Mouse (Mus musculus): Measurements from ENCODE around the gene Fam69b.

Gene Fam69b

DNA sequence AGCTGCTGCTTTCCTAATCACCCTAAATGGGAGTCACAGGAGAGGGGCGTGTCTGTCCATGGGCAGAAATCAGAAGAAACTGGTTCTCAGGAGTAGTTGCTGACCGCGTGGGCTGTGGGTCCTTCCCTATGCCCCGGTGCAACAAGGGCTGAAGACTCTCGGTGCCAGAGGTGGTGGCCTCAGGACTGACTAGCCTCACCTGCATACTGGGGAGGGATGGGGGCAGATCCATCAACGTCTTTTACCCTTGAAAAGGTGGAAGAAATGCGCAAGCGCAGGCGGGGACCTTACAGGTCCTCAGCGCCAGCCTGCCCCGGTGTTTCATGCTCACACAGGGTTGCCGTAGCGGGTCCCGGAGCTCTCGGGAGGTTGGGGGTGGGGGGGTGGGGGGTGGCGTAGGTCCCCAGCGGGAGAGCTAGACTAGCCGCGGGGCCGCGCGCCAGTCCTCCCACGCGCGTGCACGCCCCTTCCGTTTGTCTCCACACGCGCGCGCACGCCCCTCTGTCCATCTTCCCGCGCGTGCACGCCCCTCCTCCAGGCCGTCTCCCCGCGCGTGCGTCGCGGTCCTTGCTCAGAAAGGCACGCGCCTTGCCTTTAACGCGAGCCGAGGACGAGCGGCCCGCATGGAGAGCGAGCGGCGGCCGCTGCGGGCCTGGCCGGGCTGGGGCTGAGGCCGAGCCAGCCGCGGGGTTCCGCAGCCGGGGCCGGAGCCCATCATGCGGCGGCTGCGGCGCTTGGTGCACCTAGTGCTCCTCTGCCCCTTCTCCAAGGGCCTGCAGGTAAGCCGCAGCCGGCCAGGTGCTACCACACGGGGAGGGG is at the start of gene Fam69b:
Fam69b (plus strand) TSS at position 537 of the 819 bp plus-strand sequence.
- in situ Hi-C loops (cut with MseI, MboI): no loop called here

DNA sequence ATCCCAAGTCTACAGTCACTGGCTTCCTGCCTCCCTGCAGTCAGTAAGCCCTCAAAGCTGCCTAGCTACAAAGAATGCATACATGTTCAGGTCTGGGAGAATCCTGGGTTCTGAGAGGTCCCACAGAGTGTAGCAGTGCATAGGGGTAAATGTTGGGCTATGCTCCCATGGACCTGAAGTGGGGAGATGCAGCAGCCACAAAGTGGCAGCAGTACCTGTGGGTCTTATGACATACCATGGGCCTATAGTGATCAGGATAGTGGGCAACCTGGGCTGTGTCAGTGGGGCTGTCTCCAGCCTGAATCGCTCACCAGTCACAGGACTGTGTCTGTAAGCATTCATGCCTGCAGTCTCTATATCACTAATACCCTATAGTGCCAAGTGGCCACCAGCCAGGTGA is 48.5 kb upstream of the Fam69b start, which contains the start of gene Egfl7:
Egfl7 (plus strand) TSS at position 301 of the 400 bp plus-strand sequence.
- in situ Hi-C loops (cut with MseI, MboI): no loop called here

DNA sequence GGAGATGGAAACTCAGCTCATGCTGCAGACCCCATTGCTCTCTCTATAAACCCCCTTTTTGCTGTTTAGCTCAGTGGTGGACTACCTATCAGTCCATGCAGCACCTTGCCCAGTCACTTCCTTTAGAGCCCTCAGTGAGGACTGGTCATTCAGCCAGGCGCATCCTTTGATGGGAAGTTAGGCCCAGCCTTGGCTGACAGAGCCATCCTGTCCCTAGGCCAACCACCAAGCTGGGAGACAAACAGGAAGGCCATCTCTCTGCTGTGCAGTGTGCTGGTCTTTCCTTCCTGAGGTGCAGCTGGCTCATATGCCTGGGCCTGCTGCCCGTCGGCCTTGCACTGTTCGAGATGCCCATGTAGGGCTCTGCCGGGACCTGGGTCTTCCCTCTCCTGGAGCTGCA is 47.5 kb upstream of the Fam69b start:
- in situ Hi-C loops (cut with MseI, MboI): no loop called here

DNA sequence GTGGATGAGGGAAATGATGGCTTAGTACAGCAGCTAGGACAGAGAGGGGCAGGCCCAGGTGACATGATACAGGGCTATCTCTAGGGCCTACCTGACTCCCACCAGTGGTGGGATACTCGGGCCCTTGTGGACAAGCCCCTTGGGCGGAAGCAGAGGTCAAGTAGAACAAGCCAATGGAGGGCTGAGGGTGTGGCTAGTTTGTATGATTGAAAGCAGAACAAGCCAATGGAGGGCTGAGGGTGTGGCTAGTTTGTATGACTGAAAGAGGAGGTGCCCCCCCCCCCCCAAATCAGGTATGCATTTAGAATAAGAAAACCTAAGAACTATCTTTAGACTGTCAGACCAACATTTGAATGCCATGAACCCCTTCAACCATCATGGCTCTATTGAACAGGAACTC is 46.1 kb upstream of the Fam69b start:
- in situ Hi-C loops (cut with MseI, MboI): no loop called here

DNA sequence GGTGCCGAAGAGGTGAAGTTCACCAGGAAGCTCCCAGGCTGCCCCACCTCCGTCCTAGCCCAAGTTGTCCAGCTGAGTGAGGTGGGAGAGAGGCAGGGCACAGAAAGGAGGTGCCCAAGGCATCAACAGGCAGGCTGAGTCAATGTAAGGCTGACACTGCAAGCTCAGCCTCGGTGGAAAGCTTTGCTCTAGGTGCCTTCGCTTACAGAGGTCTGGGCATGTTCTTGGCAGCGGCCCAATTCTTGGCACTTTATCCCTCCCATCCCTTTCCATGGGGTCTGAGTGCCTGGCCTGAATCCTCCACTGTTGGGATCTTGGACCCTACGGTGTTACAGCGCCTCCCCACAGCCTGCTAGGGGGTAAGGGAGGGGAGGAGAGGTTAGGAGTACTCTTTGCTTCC is 45.5 kb upstream of the Fam69b start:
- in situ Hi-C loops (cut with MseI, MboI): no loop called here

DNA sequence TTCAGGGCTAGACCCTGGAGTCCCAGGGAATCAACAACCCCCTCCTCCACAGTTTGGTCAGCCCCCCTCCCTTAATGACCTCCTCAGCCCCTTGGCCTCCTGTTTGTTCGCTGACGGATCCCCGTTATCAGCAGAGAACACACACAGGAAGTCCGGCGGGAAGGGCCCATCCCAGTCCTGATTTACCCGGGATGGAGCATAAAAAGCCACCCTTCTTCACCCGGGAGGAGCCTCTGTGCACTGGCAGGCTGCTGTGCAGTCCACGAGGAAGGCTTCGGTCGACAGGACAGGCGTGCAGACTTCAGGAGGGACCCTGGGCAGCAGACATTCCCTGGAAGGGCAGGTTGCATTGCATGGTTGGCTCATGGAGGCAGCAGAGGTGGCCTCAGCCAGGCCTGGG is 44.6 kb upstream of the Fam69b start:
- in situ Hi-C loops (cut with MseI, MboI): no loop called here

DNA sequence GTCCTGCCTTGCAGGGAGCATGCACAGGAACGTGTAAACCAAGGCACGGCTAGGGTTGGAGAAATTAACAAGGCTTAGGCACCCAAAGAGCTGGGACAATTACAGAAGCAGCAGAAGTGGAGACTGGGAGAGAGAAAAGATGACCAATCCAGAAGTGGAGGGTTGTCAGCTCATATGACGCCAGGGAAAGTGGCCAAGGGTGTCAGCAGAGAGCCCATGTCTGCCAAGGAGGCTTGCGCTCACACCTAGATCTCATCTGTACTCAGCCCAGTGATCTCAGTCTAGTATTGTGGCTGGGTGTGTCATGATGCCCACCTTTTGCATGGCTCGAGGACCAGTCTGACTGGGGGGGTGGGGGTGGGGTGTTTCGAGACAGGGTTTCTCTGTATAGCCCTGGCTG is 42.5 kb upstream of the Fam69b start:
- in situ Hi-C loops (cut with MseI, MboI): no loop called here

DNA sequence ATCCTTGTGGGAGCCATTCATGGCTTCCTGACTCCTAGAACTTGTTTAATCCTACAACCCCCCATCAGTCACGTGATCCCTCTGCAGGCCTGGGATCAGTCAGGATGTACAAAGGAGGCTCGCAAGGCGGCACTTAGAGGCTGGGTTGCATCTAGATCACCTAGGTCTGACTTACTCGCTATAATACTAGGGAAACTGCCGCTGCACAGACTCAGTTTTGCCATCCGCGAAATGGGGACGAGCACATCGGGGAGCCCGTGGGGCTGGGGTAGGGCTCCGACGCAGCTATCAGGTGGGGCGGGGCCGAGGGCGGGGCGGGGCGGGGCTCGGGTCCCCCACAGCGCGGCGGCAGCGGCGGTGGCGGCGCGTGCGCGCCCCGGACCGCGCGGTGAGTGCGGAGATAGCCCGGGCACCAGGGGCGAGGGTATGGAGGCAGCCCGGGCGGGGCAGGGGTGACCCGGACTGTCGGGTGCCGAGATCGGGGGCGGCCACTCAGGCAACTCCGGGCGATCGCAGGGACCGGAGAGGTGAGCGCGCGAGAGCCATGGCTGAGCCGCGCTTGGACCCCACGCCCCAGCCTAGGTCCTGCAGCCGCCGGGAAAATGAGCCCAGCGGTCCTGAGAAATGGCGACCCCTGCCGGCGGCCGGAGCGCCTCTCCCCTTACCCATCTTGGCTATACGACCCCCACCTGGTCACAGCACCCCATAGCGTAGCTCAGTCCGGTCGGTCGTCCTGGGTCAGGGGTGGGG is 41.8 kb upstream of the Fam69b start, which contains the start of gene Gm20532:
Gm20532 (plus strand) TSS at position 346 of the 750 bp plus-strand sequence.
- in situ Hi-C loops (cut with MseI, MboI): no loop called here

DNA sequence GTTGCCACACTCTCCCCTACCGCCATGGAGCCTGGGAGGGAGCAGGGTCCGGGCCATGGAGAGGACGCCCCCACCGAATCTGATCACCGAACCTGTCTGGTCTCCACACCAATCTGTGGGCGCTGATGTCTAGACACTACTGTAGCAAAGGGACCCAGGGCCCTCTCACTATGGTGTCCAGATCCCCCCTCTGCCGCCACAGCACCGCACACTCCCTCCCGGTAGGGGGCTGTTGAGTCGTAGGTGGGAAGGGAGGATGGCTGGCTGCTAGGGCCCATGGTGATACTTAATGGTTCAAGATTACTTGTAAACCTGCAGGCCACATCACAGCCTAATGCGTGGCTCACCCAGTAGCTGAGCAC is 41.2 kb upstream of the Fam69b start:
- in situ Hi-C loops (cut with MseI, MboI): no loop called here

DNA sequence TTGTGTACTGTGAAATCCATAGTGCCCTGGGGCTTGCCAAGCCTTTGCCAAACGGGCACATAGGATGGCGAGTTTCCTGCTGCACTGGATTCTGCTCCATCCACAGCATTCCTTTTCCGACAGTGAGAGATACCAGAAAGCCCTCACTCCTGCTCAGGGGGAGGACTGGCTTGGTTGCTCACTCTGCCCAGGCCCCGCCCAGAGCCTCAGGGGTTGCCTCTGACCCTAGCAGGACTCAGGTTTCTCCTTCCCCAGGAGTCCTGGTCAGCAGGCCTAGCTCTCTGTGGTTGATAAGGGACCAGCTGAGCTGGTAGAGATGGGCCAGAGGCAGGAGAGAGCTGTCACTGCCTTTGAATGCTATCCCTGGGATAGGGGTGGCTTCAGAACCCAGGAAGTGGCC is 39.7 kb upstream of the Fam69b start:
- in situ Hi-C loops (cut with MseI, MboI): no loop called here

DNA sequence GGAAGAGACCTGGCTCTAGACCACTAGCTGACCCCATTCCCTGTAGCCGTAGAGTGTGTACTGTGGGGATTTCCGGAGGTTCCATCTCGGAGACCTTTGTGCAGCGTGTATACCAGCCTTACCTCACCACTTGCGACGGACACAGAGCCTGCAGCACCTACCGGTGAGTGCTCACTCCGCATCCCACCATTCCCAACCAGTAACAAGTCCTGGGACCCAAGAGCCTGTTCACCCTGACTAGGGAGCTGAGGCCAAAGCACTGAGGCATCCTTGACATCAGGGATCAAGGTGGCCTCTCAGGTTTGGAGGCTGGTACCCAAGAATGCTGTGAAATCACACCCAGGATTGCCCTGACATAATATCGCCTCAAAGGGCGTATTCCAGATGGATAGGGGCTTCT is 39.0 kb upstream of the Fam69b start:
- in situ Hi-C loops (cut with MseI, MboI): no loop called here

DNA sequence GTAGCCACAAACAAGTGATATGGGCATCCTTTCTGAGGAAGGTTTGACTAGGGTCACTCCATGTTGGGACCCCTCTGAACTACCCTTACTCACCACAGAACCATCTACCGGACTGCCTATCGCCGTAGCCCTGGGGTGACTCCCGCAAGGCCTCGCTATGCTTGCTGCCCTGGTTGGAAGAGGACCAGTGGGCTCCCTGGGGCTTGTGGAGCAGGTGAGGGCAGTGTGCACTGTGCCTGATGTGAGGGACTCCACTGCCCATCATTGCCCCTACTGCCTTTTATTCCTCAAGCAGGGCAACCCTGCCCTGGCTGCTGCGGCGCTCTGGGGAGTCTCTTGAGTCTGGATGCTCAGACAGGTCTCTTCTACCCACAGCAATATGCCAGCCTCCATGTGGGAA is 38.0 kb upstream of the Fam69b start:
- in situ Hi-C loops (cut with MseI, MboI): no loop called here

DNA sequence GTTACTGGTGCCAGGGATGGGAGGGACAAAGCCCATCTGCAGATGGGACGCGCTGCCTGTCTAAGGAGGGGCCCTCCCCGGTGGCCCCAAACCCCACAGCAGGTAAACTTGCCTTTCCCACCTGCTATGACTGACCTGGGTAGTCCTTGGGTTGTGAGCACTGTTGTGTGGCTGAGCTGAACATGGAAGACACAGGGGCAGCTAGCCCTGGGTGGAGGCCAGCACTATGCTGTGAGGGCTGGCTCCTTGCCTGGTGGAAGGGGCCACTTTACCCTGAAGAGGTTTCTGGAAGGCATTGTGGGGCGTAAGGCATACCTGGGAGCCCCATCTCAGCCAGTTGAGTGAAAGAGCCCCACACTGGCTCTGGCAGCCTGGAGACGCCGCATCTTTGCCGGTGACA is 37.3 kb upstream of the Fam69b start:
- in situ Hi-C loops (cut with MseI, MboI): no loop called here

DNA sequence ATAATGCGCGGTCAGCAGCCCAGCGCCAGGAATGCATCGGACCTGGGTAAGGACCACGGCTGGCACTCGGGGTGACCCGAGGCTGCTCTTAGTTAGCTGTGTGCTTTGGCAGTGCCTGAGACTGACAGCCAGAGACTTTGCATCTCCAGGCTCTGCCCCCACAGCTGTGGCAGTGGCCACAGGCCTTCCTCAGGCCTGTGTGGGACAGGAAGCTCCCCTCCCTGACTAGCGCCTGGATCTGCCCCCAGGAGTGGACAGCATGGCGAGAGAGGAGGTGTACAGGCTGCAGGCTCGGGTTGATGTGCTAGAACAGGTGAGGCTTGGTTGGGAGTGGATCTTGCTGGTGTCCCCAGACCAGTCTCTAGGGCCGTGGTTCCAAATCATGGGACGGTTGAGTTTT is 36.8 kb upstream of the Fam69b start:
- in situ Hi-C loops (cut with MseI, MboI): no loop called here

DNA sequence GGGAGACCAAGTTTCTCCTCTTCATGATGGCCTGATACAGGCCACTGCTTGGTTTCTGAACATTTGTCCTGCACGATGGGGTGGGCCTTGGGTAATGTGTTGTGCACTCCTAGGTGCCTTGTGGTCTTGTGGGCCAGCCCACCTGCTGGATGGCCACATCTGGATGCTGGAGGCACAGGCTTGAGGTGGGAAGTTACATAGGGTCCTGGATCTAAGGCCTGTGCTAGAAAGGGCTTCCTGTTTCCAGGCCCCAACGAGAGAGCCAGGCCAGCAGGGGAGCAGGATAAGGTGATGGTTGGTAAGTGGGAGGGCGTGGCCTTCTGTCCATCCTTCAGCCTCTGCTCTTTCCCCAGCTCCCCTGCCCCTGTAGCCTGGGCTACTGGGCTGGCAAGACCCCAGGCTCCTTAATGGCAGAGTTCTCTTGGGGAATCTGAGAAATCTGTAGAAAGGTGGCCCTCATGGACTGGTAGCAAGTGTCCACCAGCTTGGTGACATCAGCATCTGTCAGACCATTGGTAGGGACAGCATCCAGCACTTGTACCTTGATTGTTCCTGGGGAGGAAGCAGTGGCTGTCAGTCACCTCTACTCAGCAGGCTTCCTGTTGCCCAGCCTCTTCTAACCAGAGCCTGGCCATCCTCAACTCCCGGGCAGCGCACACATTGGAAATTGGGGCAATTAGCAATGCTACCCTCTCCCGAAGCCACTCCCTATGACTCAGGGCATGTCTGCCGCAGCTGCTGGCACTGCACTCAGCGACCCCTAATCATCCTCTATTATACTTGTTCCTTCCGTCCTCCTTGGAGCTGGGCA is 34.8 kb upstream of the Fam69b start:
- in situ Hi-C loops (cut with MseI, MboI): no loop called here

DNA sequence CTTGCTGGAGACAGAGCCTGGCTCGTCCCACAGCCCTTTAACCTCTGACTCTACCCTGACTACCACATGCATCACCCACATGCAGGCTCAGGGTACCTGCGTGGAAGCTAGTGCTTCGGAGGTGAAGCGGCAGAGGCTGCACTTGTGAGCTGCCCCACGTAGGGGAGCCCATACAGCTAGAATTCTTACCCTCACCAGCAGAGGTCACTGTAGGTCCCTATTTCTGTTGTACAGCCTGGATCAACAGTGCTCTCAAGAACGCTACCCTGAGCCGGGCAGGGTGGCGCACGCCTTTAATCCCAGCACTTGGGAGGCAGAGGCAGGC is 34.3 kb upstream of the Fam69b start:
- in situ Hi-C loops (cut with MseI, MboI): no loop called here

DNA sequence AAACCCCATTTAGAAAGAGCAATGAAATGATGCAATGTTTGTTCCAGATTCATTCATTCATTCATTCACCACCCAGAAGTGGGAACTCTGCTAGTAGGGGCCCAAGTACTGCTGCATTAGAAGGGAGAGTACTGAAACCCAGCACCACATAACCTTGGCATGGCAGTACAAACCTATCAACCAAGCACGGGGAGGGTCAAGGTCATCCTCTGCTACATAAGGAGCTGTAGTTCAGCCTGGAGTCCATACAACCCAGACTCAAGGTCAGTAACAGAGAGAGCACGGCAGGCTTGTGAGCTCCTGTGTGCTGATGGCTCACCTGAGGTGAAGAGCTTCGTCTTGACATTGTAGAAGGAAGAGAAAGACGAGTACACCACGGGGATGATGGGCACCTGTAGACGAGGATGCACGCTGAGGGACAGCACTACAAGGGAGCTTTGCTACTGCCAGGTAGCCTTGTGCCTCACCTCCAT is 33.8 kb upstream of the Fam69b start:
- in situ Hi-C loops (cut with MseI, MboI): no loop called here

DNA sequence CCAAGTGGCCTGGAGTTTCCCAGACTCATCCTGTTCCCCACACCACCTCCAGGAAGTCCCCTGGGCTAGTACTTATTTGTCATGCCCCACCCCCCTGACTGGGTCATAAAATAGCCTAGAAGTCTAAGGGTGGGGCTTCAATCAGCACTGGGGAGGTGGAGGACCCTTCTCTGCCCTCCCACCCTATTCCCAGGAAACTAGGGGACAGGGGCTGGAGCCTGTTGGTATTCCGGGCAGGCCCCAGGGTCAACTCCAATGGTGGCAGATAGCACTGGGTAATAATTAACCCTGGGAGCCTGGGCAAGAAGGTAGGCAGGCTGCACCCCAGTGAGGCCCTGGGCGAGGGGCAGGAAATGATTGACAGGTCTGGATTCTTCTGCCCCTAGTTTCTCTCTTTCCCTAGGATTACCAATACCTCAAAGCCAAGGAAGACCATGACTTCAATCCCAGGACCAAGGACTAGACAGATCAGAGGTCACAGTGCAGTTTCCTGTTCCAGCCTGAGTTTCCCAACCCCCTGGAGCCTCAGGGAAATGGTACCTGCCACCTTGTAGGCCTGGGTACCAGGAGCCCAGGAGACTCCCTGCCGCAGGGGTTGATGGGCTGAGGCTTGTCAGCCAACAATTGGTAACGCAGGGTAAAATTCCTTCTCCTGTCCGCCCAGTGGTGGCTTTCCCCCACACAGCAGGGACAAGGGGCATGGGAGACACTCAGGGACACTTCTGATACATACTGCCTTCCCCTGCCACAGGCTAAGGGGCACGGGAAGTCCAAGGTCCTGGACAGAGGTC is 33.1 kb upstream of the Fam69b start:
- in situ Hi-C loops (cut with MseI, MboI): no loop called here

DNA sequence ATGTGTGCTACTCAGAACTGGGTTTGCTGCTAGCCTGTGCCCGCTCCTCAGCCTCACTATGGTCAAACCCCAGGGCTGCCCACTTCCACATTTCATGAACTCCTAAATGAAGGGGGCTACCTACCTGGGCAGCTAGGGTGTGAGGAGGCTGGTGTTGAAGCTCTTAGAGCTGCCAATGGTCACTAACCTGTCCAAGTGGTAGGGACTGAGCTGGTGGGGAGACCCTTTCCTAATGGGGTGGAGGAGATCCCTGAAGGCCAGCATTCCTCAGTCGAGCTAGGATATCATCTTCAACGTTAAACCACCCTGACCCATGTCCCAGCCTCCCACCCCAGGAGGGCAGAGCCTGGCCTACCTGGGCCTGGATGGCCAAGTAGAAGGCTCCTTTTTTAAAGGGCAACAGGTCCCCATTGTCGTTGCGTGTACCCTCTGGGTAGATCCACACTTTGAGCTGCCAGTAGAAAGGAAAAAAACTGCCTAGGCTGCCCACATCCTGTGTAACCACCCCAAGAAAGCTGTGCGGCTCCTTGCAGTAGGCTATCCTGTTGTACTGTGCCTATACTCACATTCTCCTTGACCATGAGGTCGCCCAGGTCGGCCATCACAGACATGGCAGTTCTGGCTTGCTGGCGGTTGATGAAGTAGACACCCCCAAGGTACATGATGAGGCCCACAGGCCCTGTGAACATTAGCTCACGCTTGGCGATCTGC is 32.4 kb upstream of the Fam69b start:
- in situ Hi-C loops (cut with MseI, MboI): no loop called here

DNA sequence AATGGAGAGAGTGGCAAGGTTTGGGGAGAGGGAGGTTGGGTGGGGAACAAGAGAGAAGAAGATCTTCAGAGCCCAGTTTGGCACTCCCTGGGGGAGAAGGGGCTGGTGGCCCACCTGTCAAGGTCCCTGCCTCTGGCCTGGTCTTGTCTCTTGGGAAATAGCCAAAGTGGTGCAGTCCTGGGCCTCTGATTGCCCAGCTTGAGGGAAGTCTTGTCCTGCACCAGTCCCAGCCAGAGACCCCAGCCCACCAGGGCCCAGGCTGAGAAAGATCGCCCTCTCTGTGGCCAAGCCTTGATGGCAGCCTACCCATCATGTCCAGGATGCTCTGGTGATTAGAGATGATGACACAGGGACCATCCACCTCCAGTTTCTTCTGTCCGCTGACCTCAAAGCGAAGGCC is 31.4 kb upstream of the Fam69b start:
- in situ Hi-C loops (cut with MseI, MboI): no loop called here

DNA sequence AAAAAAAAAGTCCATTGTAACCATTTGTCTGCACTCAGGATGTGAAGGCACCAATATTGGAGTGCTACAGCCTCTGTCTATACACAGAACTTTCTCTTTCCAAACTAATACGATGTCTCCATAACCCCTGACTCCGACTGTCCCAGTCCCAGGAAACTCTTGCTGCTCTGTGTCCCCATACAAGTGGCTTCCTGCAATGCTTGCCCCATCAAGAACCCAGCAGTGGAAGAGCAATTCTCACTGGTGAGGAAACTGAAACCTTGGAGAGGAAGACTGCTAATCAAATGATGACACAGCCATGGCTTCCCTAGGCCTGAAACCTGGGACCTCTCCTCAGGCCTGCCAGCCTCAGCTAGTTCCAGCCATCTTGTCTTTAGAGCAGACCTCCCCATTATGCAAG is 30.4 kb upstream of the Fam69b start:
- in situ Hi-C loops (cut with MseI, MboI): no loop called here
